Mouse (Mus musculus) bone marrow, adult 2 months (tissue): ENCODE measurements around the gene Dnm2. TPM values are rescaled to one million over a fixed set of nuclear protein-coding genes. Genes with fewer than 3 reads are reported as not detected.
"Not testable (repeated sequence)": the region's sequence is repeated elsewhere in the genome, so short reads cannot be mapped to it uniquely, and the experiment has no call there.

ENCODE experiments used
- H3K27ac ChIP-seq: fragments of 200-500 bp; 2 replicates; pipeline ENCODE4 v1.5.1; 2012; ENCODE audit warnings: low read depth, mild to moderate bottlenecking, control low read depth, inconsistent platforms, low read length; ENCODE audit not compliant: control insufficient read depth, poor library complexity, insufficient read depth
- H3K4me1 ChIP-seq: fragments of 200-500 bp; 2 replicates; pipeline ENCODE4 v1.6.1; 2011; ENCODE audit warnings: low read length; ENCODE audit not compliant: control insufficient read depth, insufficient read depth
- H3K4me3 ChIP-seq: fragments of 200-500 bp; replicated peaks from 2 replicates; pipeline ENCODE3; 2011; ENCODE audit warnings: mild to moderate bottlenecking, low read depth, low read length, control low read depth; ENCODE audit not compliant: control insufficient read depth
- CTCF ChIP-seq: fragments of 200-500 bp; IDR thresholded peaks from 2 replicates; pipeline ENCODE4 v1.5.1; 2011; ENCODE audit warnings: low read length, control low read depth; ENCODE audit not compliant: control insufficient read depth, insufficient read depth
- POLR2A ChIP-seq: fragments of 200-500 bp; IDR thresholded peaks from 2 replicates; pipeline ENCODE4 v1.6.1; 2011; ENCODE audit warnings: low read depth, mild to moderate bottlenecking, control low read depth, low read length, borderline replicate concordance; ENCODE audit not compliant: control insufficient read depth
- WGBS: fragments of 180-500 bp; shearing (Covaris S2); methylation state at CpG from one replicate; pipeline ENCODE4 v1.1.7; 2018; 5-methylcytosine and 5-hydroxymethylcytosine counted together
- polyA plus RNA-seq: library from polyadenylated mRNA; stranded (reverse); fragments of >200 nt; gene quantifications from 2 replicates; pipeline ENCODE4 v1.2.4, GENCODE M21; 2011; ENCODE audit warnings: low replicate concordance; ENCODE audit not compliant: missing spikeins, insufficient read depth, insufficient read length

The Dnm2 gene
- polyA plus RNA-seq, 1 experiment, result 130 TPM

GRCm38 (mm10) chr9:21469032-21470024 is 44.6 kb downstream of the Dnm2 start:
- H3K27ac ChIP-seq, result no peak overlapping the region
- TF ChIP-seq CTCF (peak; percentile 62), POLR2A (no peak)
- WGBS, result 82% methylated on average over 20 of the region's 20 CpGs
- H3K4me1 ChIP-seq, result no peaks in the 10 kb centered on the region
- H3K4me3 ChIP-seq, result no peak overlapping the region

GRCm38 (mm10) chr9:21472913-21473312 is 48.2 kb downstream of the Dnm2 start:
- Histone ChIP-seq H3K4me1 (no peaks in the 10 kb centered on the region), H3K4me3 (no peak overlapping the region), H3K27ac (no peak overlapping the region)
- 94% methylated on average over 4 of the region's 4 CpGs for whole genome bisulfite sequencing
- TF ChIP-seq POLR2A, result no peak
- no peak for TF ChIP-seq CTCF

- no peaks in the 10 kb centered on the region for H3K4me1 ChIP-seq
- 97% methylated on average over 6 of the region's 6 CpGs for WGBS
- no peak overlapping the region for H3K27ac ChIP-seq
- TF ChIP-seq POLR2A (no peak), CTCF (no peak)
- H3K4me3 ChIP-seq, result no peak overlapping the region
Measured at GRCm38 (mm10) chr9:21477707-21478106, 53.0 kb downstream of the Dnm2 start.

- 86% methylated on average over 4 of the region's 4 CpGs for WGBS
- no peaks in the 10 kb centered on the region for H3K4me1 ChIP-seq
- TF ChIP-seq POLR2A (no peak), CTCF (no peak)
- H3K4me3 ChIP-seq, result no peak overlapping the region
- no peak overlapping the region for H3K27ac ChIP-seq
Measured at GRCm38 (mm10) chr9:21484065-21484464, 59.4 kb downstream of the Dnm2 start.

- H3K27ac ChIP-seq, H3K4me1 ChIP-seq, H3K4me3 ChIP-seq: not testable (repeated sequence)
- whole genome bisulfite sequencing, result 100% methylated on average over 1 of the region's 2 CpGs
Measured at GRCm38 (mm10) chr9:21488246-21488645, 63.5 kb downstream of the Dnm2 start.

GRCm38 (mm10) chr9:21490696-21491095 is 66.0 kb downstream of the Dnm2 start:
- no peak overlapping the region for H3K4me3 ChIP-seq
- WGBS, result 92% methylated on average over 9 of the region's 9 CpGs
- TF ChIP-seq POLR2A (no peak), CTCF (no peak)
- no peak overlapping the region for H3K27ac ChIP-seq
- H3K4me1 ChIP-seq, result no peaks in the 10 kb centered on the region

- Histone ChIP-seq H3K4me1 (no peaks in the 10 kb centered on the region), H3K4me3 (no peak overlapping the region), H3K27ac (no peak overlapping the region)
- 86% methylated on average over 2 of the region's 2 CpGs for WGBS
- TF ChIP-seq POLR2A, result no peak
- TF ChIP-seq CTCF, result no peak
Measured at GRCm38 (mm10) chr9:21493907-21494306, 69.2 kb downstream of the Dnm2 start.

- no peaks in the 10 kb centered on the region for H3K4me1 ChIP-seq
- H3K27ac ChIP-seq, result no peak overlapping the region
- no peak overlapping the region for H3K4me3 ChIP-seq
- WGBS, result 92% methylated on average over 9 of the region's 9 CpGs
- TF ChIP-seq CTCF (no peak), POLR2A (no peak)
Measured at GRCm38 (mm10) chr9:21494726-21495125, 70.0 kb downstream of the Dnm2 start.

- H3K4me1 ChIP-seq, result no peaks in the 10 kb centered on the region
- no peak overlapping the region for H3K4me3 ChIP-seq
- TF ChIP-seq CTCF, result no peak
- no peak for TF ChIP-seq POLR2A
- 91% methylated on average over 19 of the region's 19 CpGs for WGBS
- H3K27ac ChIP-seq, result no peak overlapping the region
Measured at GRCm38 (mm10) chr9:21496308-21497049, 71.8 kb downstream of the Dnm2 start.
